Mouse (Mus musculus) Muller cell, postnatal 12 days (primary cell): ENCODE measurements at regions not wholly inside any gene's neighbourhood (a gene's known extent, or its start where the extent isn't known, plus 50 kb on each side); places are given as distances from the start of the nearest gene placed in this dataset.

Experiments used
- DNase-seq: peaks from one replicate; pipeline ENCODE4 v3.0.0-alpha.2; 2015; ENCODE audit errors: inconsistent ontology term

DNA sequence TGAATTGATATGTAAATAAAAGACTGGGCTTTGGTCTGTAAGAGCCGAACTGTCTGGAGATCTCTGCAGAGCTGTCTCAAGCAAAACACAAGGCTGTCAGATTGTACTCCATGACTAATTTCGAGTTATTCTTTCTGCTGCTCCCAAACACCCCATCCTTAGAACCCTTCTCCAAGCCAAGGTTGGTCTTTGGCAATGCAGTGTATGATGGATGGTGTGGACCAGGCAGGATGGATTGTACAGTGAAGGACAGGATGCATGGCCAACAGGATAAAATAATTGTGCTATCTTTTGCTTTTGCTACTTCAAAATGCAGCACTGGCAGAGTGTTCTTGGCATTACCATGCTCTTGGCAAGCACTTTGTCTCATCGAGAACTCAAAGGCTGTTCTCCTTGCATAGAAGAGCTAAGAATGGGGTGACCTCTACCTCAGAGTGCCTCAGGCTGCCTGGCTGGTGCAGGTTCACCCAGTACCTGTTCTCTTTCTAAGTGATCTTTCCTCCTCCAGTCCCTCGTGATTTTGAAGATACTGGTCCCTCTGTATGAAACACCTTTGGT is 88.4 kb upstream of the Cpeb4 start:
- DNase-seq, result no peak

DNA sequence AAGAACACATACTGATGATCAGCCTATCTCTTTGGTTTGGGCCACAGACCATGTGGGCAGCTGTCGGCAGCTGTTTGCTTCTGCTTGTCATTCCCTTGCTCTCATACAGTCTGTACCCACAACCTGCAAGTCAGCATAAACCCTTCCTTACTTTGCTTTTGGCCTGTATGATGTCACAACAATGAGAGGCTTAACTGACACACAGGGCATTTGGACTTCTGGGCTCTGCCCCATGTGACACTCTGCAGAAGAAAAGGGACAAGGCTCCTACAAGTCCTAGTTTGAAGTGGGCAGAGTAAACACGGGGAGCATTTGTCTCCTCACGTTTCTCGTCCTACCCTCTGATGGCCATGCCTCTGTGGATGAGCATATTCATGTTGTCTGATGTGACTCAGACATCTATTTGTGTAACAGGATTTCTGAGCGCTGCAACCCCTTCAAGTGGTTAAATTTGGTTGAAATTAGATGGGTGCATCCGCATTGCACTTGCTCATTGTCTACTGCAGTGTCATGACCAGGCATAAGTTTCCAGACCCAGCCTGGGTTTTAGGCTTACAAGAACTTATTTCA is 87.6 kb upstream of the Cpeb4 start:
- no peak for DNase-seq

DNA sequence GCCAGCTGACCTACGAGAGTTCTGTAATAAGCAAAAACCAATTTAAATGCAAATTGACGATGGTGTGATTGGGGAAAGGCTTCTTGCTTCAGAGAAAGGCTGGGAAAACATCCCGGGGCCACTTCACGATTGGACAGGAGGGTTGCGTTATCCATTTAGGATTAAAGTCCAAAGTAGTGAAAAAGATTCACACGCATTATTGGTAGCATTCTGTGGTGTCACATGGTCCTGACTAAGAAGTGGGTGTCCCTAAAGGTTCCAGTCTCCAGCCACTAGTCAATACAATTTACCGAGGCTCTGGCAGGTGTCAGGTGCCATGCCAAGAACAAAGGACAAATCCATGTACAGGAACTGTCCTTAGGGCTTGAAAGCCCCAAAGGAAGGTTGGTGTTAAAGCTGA is 86.9 kb upstream of the Cpeb4 start:
- DNase-seq, result no peak

GRCm38 (mm10) chr11:31787376-31787775 is 84.6 kb upstream of the Cpeb4 start:
- no peak for DNase-seq

- DNase-seq, result no peak
Measured at GRCm38 (mm10) chr11:31787917-31788703, 83.9 kb upstream of the Cpeb4 start.

GRCm38 (mm10) chr11:31789967-31790366 is 82.0 kb upstream of the Cpeb4 start:
- no peak for DNase-seq

GRCm38 (mm10) chr11:31791264-31791663 is 80.7 kb upstream of the Cpeb4 start:
- no peak for DNase-seq

DNA sequence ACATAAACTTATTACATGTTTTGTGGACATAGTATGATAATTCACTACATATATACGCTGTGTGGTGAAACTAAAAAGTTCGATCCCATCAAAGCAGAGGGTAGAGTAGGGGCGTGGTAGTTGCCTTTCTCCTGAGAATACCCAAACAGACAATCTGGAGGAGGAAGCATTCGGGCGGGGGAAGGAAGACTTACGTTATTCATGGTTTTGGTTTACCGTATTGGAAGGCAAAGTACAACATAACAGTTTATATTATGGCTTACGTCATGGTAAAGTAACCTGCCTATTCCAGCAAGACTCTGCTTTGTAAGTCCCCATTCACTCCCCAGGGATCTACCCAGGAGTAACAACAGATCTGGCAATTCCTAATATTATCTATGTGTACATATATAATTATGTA is 76.9 kb upstream of the Cpeb4 start:
- no peak for DNase-seq

DNA sequence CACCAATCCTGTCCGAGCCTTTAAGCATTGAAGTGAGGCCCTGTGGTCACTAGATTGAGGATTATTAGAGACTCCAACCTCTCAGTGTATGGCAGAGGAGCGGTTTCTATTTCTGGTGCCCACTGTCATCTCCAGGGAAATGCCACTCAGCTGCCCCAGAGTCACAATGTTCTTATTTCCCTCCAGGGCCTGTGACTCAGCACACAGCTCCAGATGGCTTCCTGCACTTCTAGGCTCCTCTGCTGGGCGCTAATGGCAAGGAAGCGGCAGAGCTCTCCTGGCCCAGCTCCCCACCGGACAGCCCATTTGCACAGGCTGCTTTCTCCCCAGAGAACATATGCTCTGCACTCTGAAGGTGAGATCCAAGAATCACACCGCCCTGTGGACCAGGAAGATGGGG is 75.8 kb upstream of the Cpeb4 start:
- peak; percentile 39 for DNase-seq

DNA sequence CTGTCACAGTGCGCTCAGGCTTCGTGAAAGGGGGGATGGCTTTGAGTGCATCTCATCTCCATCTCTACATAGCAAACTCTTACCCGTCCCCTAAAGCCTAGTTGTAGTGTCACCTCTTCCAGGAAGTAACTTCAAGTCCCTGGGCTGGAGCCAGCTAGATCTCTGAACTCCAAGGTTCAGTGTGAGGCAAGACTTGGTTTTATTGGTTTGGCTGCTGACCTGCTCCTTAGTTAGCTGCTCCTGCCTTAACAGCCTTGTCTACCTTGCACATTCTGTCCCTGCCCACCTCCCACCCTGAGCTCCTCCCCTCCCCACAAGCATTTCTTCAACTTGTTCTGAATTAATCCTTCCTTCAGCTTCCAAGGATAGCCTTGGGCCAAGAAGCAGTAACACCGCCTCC is 70.4 kb upstream of the Cpeb4 start:
- no peak for DNase-seq

DNA sequence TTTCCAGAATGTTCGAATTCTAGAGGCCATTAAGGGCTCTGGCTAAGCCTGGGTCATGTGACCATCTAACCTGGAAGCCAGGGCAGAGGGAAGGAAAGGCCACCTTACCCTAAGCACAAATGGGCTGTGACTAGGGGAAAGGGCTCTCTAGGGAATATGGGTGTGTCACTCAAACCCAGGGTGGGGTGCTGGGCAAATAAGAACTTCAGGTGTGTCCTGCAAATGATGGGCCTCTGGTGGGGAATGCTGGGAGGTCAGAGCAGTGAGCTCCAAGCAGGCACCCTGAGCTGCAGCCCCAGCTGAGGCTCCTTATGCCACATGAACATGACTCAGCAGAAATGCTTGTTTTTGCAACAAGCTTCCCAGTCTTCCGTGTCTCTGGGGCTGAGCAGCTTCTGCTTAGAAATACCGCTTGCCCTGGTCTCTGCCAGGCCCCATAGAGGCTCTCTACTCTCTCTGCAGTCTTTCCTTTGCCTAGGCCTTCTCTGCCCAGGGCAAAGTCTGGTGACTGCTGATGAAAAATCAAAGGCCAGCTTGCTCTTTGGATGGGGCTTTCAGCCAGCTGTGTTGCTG is 68.6 kb upstream of the Cpeb4 start:
- no peak for DNase-seq

GRCm38 (mm10) chr11:31804518-31804917 is 67.5 kb upstream of the Cpeb4 start:
- no peak for DNase-seq

DNA sequence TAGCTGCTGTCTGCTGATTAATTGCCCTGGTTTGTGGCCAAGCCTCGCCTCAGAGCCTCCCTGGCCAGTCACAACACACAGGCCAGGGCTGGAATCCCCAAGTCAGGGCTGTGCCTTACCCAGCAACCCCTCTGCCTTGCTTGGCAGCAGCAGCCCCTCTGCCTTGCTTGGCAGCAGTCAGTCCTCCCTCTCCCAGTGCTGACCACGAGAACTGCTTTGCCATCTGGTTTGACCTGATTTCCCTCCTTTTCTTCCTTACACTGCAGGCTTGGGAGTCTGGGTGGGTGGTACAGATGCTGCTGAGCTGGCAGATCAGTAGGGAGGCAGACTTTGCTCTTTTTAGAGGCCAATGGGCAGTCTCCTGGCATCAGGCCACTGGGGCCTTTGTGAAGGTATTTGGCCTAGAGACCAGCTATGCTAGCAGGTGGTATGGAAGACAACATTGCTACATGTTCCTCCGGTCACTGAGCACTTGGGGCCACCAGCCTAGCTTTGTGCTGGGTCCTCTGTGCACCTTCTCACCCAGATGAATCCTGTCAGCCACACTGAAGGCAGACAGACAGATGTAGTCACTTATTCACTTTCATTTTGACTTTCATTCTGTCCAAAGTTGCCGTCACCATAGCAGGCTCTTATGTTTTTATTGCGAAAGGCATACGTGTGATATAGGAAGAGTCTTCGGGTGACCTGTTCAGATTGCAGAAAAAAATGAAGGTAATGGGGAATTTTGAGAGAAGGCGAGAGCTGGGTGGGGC is 64.4 kb upstream of the Cpeb4 start:
- DNase-seq, result peak; percentile 92

DNA sequence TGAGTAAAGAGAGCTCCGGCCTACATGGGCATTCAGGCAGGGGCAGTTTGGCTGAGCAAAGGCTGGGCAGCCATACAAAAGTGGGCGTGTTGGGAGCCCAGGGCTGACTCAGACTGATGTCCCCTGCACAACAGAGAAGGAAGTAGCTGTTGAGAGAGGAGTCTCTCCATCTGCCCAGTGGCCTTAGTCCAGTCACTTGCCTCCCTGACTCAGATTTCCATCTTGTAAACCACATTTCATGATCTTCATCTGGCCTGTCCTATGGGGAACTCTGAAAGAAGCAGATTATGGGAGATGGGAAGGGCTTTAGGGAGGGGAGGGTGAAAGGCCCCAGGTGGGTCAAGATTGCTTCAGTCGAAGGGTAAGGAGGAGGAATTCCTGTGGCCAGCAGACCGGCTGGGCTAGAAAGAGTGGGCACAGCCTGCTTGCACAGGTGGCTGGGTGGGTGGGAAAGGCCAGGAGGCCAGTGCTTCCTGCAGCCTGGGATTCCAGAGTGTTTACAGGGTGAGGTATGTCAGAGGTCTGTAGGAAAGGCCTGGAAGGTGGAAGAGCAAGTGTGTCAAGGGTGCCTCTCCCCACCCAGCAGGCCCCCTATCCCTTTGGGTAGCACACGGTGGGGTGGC is 63.7 kb upstream of the Cpeb4 start:
- no peak for DNase-seq

GRCm38 (mm10) chr11:31810011-31810786 is 61.8 kb upstream of the Cpeb4 start:
- DNase-seq, result no peak

- DNase-seq, result no peak
Measured at GRCm38 (mm10) chr11:31812215-31812614, 59.8 kb upstream of the Cpeb4 start.

GRCm38 (mm10) chr11:31814616-31815015 is 57.4 kb upstream of the Cpeb4 start:
- no peak for DNase-seq

DNA sequence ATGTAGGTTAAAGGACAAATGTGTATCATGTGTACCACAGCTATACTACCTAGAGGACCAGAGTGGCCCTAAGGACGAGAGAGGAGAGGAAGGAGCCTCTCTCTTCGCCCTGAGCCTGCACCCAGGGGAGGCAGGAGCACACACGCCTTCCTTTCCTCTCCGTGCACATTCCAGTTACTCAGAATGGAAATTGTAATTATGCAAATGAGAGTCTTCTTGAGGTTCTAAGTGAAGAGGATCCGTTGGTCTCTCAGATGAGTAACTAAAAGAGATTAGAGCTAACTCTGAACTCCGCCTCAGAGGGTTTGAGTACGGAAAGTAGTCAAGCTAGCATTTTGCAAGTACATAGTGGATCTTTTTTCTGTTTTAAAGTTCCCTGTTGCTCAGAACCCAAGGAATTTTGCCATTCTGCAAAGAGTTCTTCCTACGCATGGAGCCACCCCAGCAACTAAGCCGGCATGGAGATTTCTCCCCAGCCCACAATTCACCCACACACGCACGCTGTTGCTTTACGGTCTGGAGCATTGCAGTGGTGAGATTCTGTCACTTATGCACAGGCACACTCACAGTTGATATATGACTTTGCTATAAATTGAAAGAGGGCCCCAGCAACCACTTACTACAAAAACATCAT is 56.0 kb upstream of the Cpeb4 start:
- DNase-seq, result no peak

- DNase-seq, result no peak
Measured at GRCm38 (mm10) chr11:31818032-31818431, 54.0 kb upstream of the Cpeb4 start.

- DNase-seq, result no peak
Measured at GRCm38 (mm10) chr11:31819964-31820363, 52.0 kb upstream of the Cpeb4 start.
